Mouse (Mus musculus) CH12F3 (cell line): ENCODE results near the gene Hapln4.

Experiments
- in situ Hi-C: fragments of 300-500 bp; cut with MboI; formaldehyde crosslinking; loops from 2 replicates; pipeline ENCODE4 v1.14.3; 2020; ENCODE audit warnings: low sequenced_read_pairs

Hapln4 gene

GRCm38 (mm10) chr8:70137890-70138289 is 54.6 kb downstream of the Hapln4 start:
- in situ Hi-C loops: no loop called here

DNA sequence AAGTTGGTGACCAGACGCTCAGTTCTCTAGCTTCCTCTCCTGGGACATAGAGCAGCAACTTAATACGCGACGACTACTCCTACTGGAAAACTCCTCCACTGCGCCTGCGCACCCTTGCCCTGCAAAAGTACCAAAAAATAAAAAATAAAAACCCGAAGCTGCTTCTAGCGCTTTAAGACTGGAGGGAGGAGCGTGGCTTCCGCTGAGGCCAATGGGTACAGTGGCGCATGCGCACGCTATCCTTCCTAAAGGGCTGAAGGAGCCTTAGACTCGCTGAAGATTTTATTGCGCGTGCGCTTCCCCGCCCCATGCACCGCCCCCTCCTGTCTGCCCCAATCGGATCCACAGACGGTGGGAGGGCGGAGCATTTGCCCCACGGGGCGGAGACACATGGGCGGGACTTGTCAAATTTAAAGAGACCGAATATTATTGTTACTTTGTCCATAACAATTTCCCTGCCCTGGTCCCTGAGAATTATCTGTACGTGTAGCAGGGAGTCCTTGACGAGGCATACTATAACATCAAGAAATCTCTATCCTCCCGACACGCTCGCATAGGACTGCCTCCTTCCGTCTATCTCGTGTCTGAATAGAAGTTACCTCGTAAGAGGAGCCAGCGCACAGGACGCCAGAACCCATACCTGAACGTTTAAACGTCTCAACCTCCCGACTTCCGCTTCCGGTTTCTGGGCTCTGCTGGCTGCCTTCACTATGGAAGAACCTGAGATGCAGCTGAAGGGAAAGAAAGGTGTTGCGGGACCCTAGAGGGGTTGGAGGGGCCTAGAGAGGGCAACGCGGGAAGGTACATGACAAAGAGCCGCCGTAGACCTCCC is 56.0 kb downstream of the Hapln4 start, which contains the start of the genes Rfxank, Borcs8 and Mef2b:
Gene Rfxank (minus strand): TSS at position 129 of the 832 bp plus-strand sequence.
Gene Borcs8 (plus strand): TSS at position 474 of the 832 bp plus-strand sequence.
Gene Mef2b (plus strand): TSS at position 686 of the 832 bp plus-strand sequence.
- in situ Hi-C loops: no loop called here

GRCm38 (mm10) chr8:70139981-70140380 is 56.7 kb downstream of the Hapln4 start:
- in situ Hi-C loops: no loop called here
